Comparison of ENCODE assay signal across 8 mouse cellular contexts in genomic region chr13:54766192-54766768, GRCm38 (mm10). TPM values are rescaled to one million over a fixed set of nuclear protein-coding genes. Genes with fewer than 3 reads are reported as not detected.
A peak's percentile ranks its signal among the peaks of the same experiment; 100 is the strongest.
DNase-seq lines count a peak whose midpoint lies in the region; ATAC-seq and TF ChIP-seq lines count a peak whose summit lies in the region.

Sncb (minus strand) TSS chr13:54766595.

- peak within 1 kb of the TSS; percentile 61 for H3K4me2 ChIP-seq in kidney, embryonic 15.5 days
- H3K4me2 ChIP-seq in liver, embryonic 12.5 days = peak within 1 kb of the TSS; percentile 47
- peak within 1 kb of the TSS; percentile 61 for H3K4me2 ChIP-seq in neural tube, embryonic 14.5 days (ENCODE audit: low read depth, low read length)

- 0 out of 2 replicates have a peak, but pooled peaks have one; percentile 43 for ATAC-seq in kidney, embryonic 15.5 days (replicated peaks; ENCODE audit: low FRiP score)
- no peak for ATAC-seq in liver, embryonic 12.5 days
- peak; percentile 81 for ATAC-seq in neural tube, embryonic 14.5 days (ENCODE audit: low read depth)

- H3K27ac ChIP-seq in cortical plate, adult 2 months (ENCODE audit: insufficient read depth, low read length) = peak within 1 kb of the TSS; percentile 79
- H3K27ac ChIP-seq in kidney, embryonic 15.5 days = no peak within 1 kb of the TSS
- H3K27ac ChIP-seq in liver, embryonic 12.5 days = no peak within 1 kb of the TSS
- 0 out of 2 replicates have a peak within 1 kb of the TSS, but pooled peaks have one; percentile 29 for H3K27ac ChIP-seq in neural tube, embryonic 14.5 days (ENCODE audit: low read depth, low read length)

- H3K4me1 ChIP-seq in cortical plate, adult 2 months (ENCODE audit: control insufficient read depth, insufficient read depth, low read length) = peaks cover 2% of the 10 kb centered on the region; the same call in 1 of the 2 replicates
- peaks cover 14% of the 10 kb centered on the region for H3K4me1 ChIP-seq in kidney, embryonic 15.5 days
- H3K4me1 ChIP-seq in liver, embryonic 12.5 days = peaks cover 10% of the 10 kb centered on the region; the same call in 1 of the 2 replicates
- H3K4me1 ChIP-seq in neural tube, embryonic 14.5 days (ENCODE audit: control insufficient read depth, insufficient read depth, low read length) = 0 out of 2 replicates have a peak, but pooled peaks cover 2% of the 10 kb centered on the region

- peak; percentile 34 for TF ChIP-seq CTCF in cortical plate, adult 2 months (IDR thresholded peaks at IDR 0.05; ENCODE audit: extremely low read depth, insufficient read depth, low read length)

- peaks cover 68% of the 10 kb centered on the region for H3K27me3 ChIP-seq in kidney, embryonic 15.5 days
- H3K27me3 ChIP-seq in liver, embryonic 12.5 days (replicated peaks) = peaks cover 64% of the 10 kb centered on the region
- H3K27me3 ChIP-seq in neural tube, embryonic 14.5 days (ENCODE audit: control insufficient read depth, insufficient read depth, low read length) = peaks cover 10% of the 10 kb centered on the region; the same call in 1 of the 2 replicates

- H3K9ac ChIP-seq in kidney, embryonic 15.5 days = no peak within 1 kb of the TSS
- no peak within 1 kb of the TSS for H3K9ac ChIP-seq in liver, embryonic 12.5 days
- peak within 1 kb of the TSS; percentile 62 for H3K9ac ChIP-seq in neural tube, embryonic 14.5 days (replicated peaks; ENCODE audit: low read depth, low read length)

- H3K36me3 ChIP-seq in kidney, embryonic 15.5 days = no peaks in the 10 kb centered on the region
- no peaks in the 10 kb centered on the region for H3K36me3 ChIP-seq in liver, embryonic 12.5 days
- no peaks in the 10 kb centered on the region for H3K36me3 ChIP-seq in neural tube, embryonic 14.5 days (ENCODE audit: control insufficient read depth, insufficient read depth, low read length)

- peak; percentile 29 for DNase-seq in urinary bladder, postnatal 14 days (ENCODE audit: low spot score)
- no peak for DNase-seq in urinary bladder, postnatal 4 days (ENCODE audit: low spot score in 2 of 2)
- DNase-seq in gastrocnemius, postnatal 14 days = peak; percentile 53
- DNase-seq in thymus, postnatal 10 days (ENCODE audit: low spot score in 2 of 2) = peak; percentile 31 to 72

- no peaks in the 10 kb centered on the region for H3K9me3 ChIP-seq in kidney, embryonic 15.5 days (replicated peaks)
- H3K9me3 ChIP-seq in liver, embryonic 12.5 days (replicated peaks) = 0 out of 2 replicates have a peak, but pooled peaks cover 4% of the 10 kb centered on the region
- H3K9me3 ChIP-seq in neural tube, embryonic 14.5 days (ENCODE audit: control insufficient read depth, low read length) = no peaks in the 10 kb centered on the region

- peak; percentile 89 for TF ChIP-seq POLR2A in cortical plate, adult 2 months (IDR thresholded peaks at IDR 0.05; ENCODE audit: extremely low read depth, insufficient read depth, low read length)

- peak within 1 kb of the TSS; percentile 96 for H3K4me3 ChIP-seq in cortical plate, adult 2 months (ENCODE audit: insufficient read depth, low read length)
- H3K4me3 ChIP-seq in kidney, embryonic 15.5 days (replicated peaks) = peak within 1 kb of the TSS; percentile 35
- peak within 1 kb of the TSS; percentile 20 for H3K4me3 ChIP-seq in liver, embryonic 12.5 days
- peak within 1 kb of the TSS; percentile 44 for H3K4me3 ChIP-seq in neural tube, embryonic 14.5 days (ENCODE audit: low read depth, low read length)

- intact Hi-C loops in gastrocnemius, postnatal 14 days (cut with DNase I; ENCODE audit: low total_unique reads) = no loop called here

- WGBS in kidney, embryonic 15.5 days = 1% methylated on average over 35 of the region's 35 CpGs
- 3% methylated on average over 33 of the region's 35 CpGs for WGBS in liver, embryonic 12.5 days (ENCODE audit: insufficient replicate concordance)
- WGBS in neural tube, embryonic 14.5 days = 1% methylated on average over 34 of the region's 35 CpGs

RNA-seq across cellular contexts. Expression of gene Sncb, which starts in this region (rescaled TPM):
- polyA plus RNA-seq in cortical plate, adult 2 months (2012; rRNA removed) = 734 and 773 TPM in 2 replicates
- under 1 TPM in 1 of 2 experiments, not detected in 1; 0.18 TPM for total RNA-seq in gastrocnemius, postnatal 14 days (2021)
- polyA plus RNA-seq in kidney, embryonic 15.5 days (2015; fragmentation: Nextera tagmentation; extraction: Ambion mirVana) = 0.15 and 0.29 TPM in 2 replicates
- not detected in 2 replicates for polyA plus RNA-seq in liver, embryonic 12.5 days (2016; fragmentation: Nextera tagmentation; extraction: Ambion mirVana)
- polyA plus RNA-seq in neural tube, embryonic 14.5 days (2014; fragmentation: Nextera tagmentation; extraction: Ambion mirVana) = 61.3 and 118 TPM in 2 replicates

Comparison
In these comparisons a context has a peak if more than half of its experiments do, and no peak if none do; other contexts are left out.
1. RNA of gene Sncb (polyA plus RNA-seq): 734 to 773 TPM in cortical plate, adult 2 months and 61.3 to 118 TPM in neural tube, embryonic 14.5 days; 0.15 to 0.29 TPM in kidney, embryonic 15.5 days and not detected in liver, embryonic 12.5 days; every median in the first group is over 10 times any median in the second.
2. DNase-seq: peak in urinary bladder, postnatal 14 days (single experiment) and thymus, postnatal 10 days (2 of 2); none in urinary bladder, postnatal 4 days (0 of 2).
3. Peak in DNase-seq in gastrocnemius, postnatal 14 days; RNA of the gene not detected or under 1 TPM.
4. Peak in ATAC-seq, H3K4me3 ChIP-seq and H3K4me2 ChIP-seq in kidney, embryonic 15.5 days; RNA of the gene not detected or under 1 TPM.
5. H3K27ac ChIP-seq: peak in cortical plate, adult 2 months (single experiment) and neural tube, embryonic 14.5 days (single experiment); none in kidney, embryonic 15.5 days (single experiment) and liver, embryonic 12.5 days (single experiment).
6. H3K4me3 ChIP-seq: peak in every context shown above with its lines; median percentile 96 in cortical plate, adult 2 months; 44 in neural tube, embryonic 14.5 days; 35 in kidney, embryonic 15.5 days; 20 in liver, embryonic 12.5 days.
7. Peak in every context shown above with its lines, with median percentiles within 50 percentile points of each other: H3K4me2 ChIP-seq.